ENCODE assay signal across 8 mouse cellular contexts in the genomic region with DNA sequence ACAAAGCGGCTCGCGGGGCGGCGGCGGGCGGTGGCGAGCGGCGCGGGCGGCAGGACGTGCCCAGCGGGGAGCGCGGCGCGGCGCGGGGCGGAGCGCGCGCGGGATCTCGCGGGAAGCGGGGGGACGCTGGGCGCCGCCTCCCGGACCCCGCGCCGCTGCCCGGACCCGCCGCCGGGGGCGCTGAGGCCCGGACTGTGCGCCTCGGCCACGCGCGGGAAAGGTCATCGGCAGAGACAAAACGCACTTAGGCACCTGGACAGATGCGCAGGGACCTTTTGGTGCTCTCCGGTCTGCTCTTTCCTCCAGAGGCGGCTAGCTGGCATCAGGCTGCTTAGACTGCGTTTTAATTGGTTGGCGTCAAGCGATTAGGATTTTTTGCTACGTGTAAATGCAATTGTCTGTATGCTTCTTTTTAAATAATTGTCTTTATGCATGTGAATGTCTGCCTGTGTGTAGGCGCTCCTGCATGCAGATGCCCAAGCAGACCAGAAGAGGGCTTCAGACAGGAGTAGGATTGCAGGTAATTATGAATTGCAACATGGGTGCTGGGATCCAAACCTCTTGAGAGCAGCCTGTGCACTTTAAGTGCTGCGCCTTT. TPM values are rescaled to one million over a fixed set of nuclear protein-coding genes. Genes with fewer than 3 reads are reported as not detected.
DNase-seq lines count a peak whose midpoint lies in the region; ATAC-seq lines count a peak whose summit lies in the region.

TSS of gene Cenpb (minus strand) at position 78 of the 598 bp plus-strand sequence.

- H3K27me3 ChIP-seq in embryonic facial prominence, embryonic 14.5 days (replicated peaks; ENCODE audit: control insufficient read depth, insufficient read depth, low read length): no peaks in the 10 kb centered on the region

- peak within 1 kb of the TSS; percentile 95 for H3K27ac ChIP-seq in embryonic facial prominence, embryonic 14.5 days (replicated peaks; ENCODE audit: low read depth, low read length)

- peaks cover 7% of the 10 kb centered on the region; the same call in 1 of the 2 replicates for H3K36me3 ChIP-seq in embryonic facial prominence, embryonic 14.5 days (ENCODE audit: control insufficient read depth, insufficient read depth, low read length)

- DNase-seq in 416B (ENCODE audit: low read depth): peak; percentile 75
- DNase-seq in adrenal gland, postnatal 36 days: peak; percentile 89 to 95
- peak; percentile 84 for DNase-seq in embryonic facial prominence, embryonic 14.5 days (ENCODE audit: low spot score)
- DNase-seq in heart, adult 8-10 months (ENCODE audit: low spot score): peak; percentile 74
- DNase-seq in kidney, adult 9 months: peak; percentile 87
- peak; percentile 84 for DNase-seq in liver
- DNase-seq in spleen, postnatal 36 days (ENCODE audit: low spot score in 2 of 2): peak; percentile 73 to 78

- WGBS in embryonic facial prominence, embryonic 14.5 days: 8% methylated on average over 15 of the region's 57 CpGs

- peak within 1 kb of the TSS; percentile 75 for H3K4me3 ChIP-seq in embryonic facial prominence, embryonic 14.5 days (ENCODE audit: low read depth, low read length)

- H3K4me2 ChIP-seq in embryonic facial prominence, embryonic 14.5 days (ENCODE audit: low read depth, low read length): peak within 1 kb of the TSS; percentile 97

- H3K9me3 ChIP-seq in embryonic facial prominence, embryonic 14.5 days (ENCODE audit: control insufficient read depth, low read length): no peaks in the 10 kb centered on the region

- H3K4me1 ChIP-seq in embryonic facial prominence, embryonic 14.5 days (ENCODE audit: control insufficient read depth, insufficient read depth, low read length): peaks cover 27% of the 10 kb centered on the region

- peak within 1 kb of the TSS; percentile 91 for H3K9ac ChIP-seq in embryonic facial prominence, embryonic 14.5 days (ENCODE audit: low read depth, low read length)

- peak; percentile 87 for ATAC-seq in embryonic facial prominence, embryonic 14.5 days (ENCODE audit: low read depth)
- ATAC-seq in monocyte, adult 5-6 weeks (replicated peaks; ENCODE audit: insufficient number of reproducible peaks, low FRiP score, low TSS enrichment, poor library complexity, severe bottlenecking): peak; percentile 37; the same call in 1 of the 2 replicates

RNA-seq across cellular contexts. Expression of gene Cenpb, which starts in this region (rescaled TPM):
- 10 to 100 TPM; 60.0 to 68.2 TPM for total RNA-seq in adrenal gland, postnatal 36 days (2021)
- 10.4 and 10.6 TPM in 2 replicates for polyA plus RNA-seq in embryonic facial prominence, embryonic 14.5 days (2014; fragmentation: Nextera tagmentation; extraction: Ambion mirVana)
- total RNA-seq in heart, adult 8-10 months (2022): 10 to 100 TPM; 89.5 to 93.4 (median 90.3) TPM
- total RNA-seq in monocyte, adult 5-6 weeks (2017): 12.5 to 17.0 TPM (median 14.0 TPM) in 3 replicates

Comparison
In these comparisons a context has a peak if more than half of its experiments do, and no peak if none do; other contexts are left out.
1. Peak in every context shown above with its lines: DNase-seq, ATAC-seq, H3K4me3 ChIP-seq and H3K27ac ChIP-seq.